16 mouse cellular contexts compared by ENCODE assay signal in the genomic region with DNA sequence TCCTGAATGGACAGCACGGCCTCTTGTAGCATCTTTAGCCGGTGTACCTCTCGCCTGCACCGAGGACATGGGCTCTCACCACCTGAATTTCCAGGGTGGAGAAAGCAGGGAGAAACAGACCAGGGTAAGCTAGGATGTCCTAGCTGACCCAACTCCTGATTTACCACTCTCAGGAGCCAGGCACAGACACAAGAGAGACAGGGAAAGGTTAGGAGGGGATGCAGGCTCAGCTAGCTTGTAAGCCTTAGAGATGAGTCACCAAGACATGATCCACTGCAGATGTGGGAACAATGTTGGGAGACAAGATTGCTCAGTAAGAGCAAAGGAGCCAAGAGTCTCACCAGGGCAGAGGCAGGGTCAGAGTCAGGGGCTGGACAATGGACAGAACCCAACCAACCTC. TPM values are rescaled to one million over a fixed set of nuclear protein-coding genes. Genes with fewer than 3 reads are reported as not detected.
"Had no signal": no experiment of that assay in that cellular context is flagged by ENCODE, and none has a peak within 500 bp of the region (broad histone marks: within the 10 kb centered on the region; RNA-seq: fewer than 3 reads in every experiment).

No protein-coding gene starts in this region.

- H3K27me3 ChIP-seq: lung, embryonic 15.5 days; midbrain, embryonic 13.5 days; midbrain, embryonic 15.5 days; neural tube, embryonic 12.5 days; stomach, embryonic 15.5 days had no signal

- H3K4me1 ChIP-seq: lung, embryonic 15.5 days; midbrain, embryonic 13.5 days; midbrain, embryonic 15.5 days; neural tube, embryonic 12.5 days; stomach, embryonic 15.5 days had no signal

- DNase-seq: lung, adult 2 months; lung, postnatal 14 days; lung, postnatal 36 days; thymus, adult 18-20 months; thymus, postnatal 14 days; thymus, postnatal 36 days had no signal

- ATAC-seq: midbrain, embryonic 13.5 days; midbrain, embryonic 15.5 days had no signal

- H3K4me2 ChIP-seq: lung, embryonic 15.5 days; midbrain, embryonic 11.5 days; midbrain, embryonic 13.5 days; midbrain, embryonic 15.5 days; neural tube, embryonic 12.5 days; stomach, embryonic 15.5 days had no signal

- H3K4me3 ChIP-seq: lung, embryonic 15.5 days; megakaryocyte, embryonic 14.5 days; midbrain, embryonic 13.5 days; midbrain, embryonic 15.5 days; neural tube, embryonic 12.5 days; stomach, embryonic 15.5 days had no signal

- H3K27ac ChIP-seq: liver, embryonic 14.5 days; lung, embryonic 15.5 days; macrophage; midbrain, embryonic 13.5 days; midbrain, embryonic 15.5 days; neural tube, embryonic 12.5 days; stomach, embryonic 15.5 days had no signal

- H3K9me3 ChIP-seq: lung, embryonic 15.5 days; megakaryocyte, embryonic 14.5 days; midbrain, embryonic 13.5 days; midbrain, embryonic 15.5 days; neural tube, embryonic 12.5 days; stomach, embryonic 15.5 days had no signal

- H3K9ac ChIP-seq: liver, embryonic 14.5 days; lung, embryonic 15.5 days; midbrain, embryonic 13.5 days; midbrain, embryonic 15.5 days; neural tube, embryonic 12.5 days; stomach, embryonic 15.5 days had no signal

RNA-seq across cellular contexts. Expression of a gene that starts 6.2 kb away (rescaled TPM):
- total RNA-seq: monocyte, adult 5-6 weeks had no signal
